Mouse (Mus musculus) liver, embryonic 11.5 days (tissue): ENCODE data around the gene Bche. TPM values are rescaled to one million over a fixed set of nuclear protein-coding genes. Genes with fewer than 3 reads are reported as not detected.

ENCODE experiments used
- ATAC-seq: fragments of 200-750 bp; cut with Nextera tagmentation; replicated peaks from 2 replicates; pipeline ENCODE4 v1.8.0; 2017; ENCODE audit warnings: moderate number of reproducible peaks, mild to moderate bottlenecking, moderate TSS enrichment, moderate library complexity; ENCODE audit not compliant: low FRiP score
- DNase-seq: peaks from one replicate; pipeline ENCODE4 v3.0.0-alpha.2; 2017; ENCODE audit warnings: low spot score
- H3K27ac ChIP-seq: fragments of 300-500 bp; sonication (generic); 2 replicates; pipeline ENCODE4 v1.5.1; 2014; ENCODE audit warnings: mild to moderate bottlenecking, low read depth, low read length, control low read depth
- H3K27me3 ChIP-seq: fragments of 300-500 bp; sonication (generic); replicated peaks from 2 replicates; pipeline ENCODE4 v1.6.1; 2014; ENCODE audit warnings: low read length, mixed read lengths; ENCODE audit not compliant: control insufficient read depth, insufficient read depth
- H3K36me3 ChIP-seq: fragments of 300-500 bp; sonication (generic); 2 replicates; pipeline ENCODE4 v1.6.1; 2014; ENCODE audit warnings: mild to moderate bottlenecking, low read length, moderate library complexity, mixed read lengths; ENCODE audit not compliant: control insufficient read depth, insufficient read depth
- H3K4me1 ChIP-seq: fragments of 300-500 bp; sonication (generic); replicated peaks from 2 replicates; pipeline ENCODE4 v1.6.1; 2014; ENCODE audit warnings: low read length, mixed read lengths; ENCODE audit not compliant: control insufficient read depth, insufficient read depth
- H3K4me2 ChIP-seq: fragments of 300-500 bp; sonication (generic); 2 replicates; pipeline ENCODE4 v1.6.1; 2014; ENCODE audit warnings: mild to moderate bottlenecking, control low read depth, moderate library complexity
- H3K4me3 ChIP-seq: fragments of 300-500 bp; sonication (generic); 2 replicates; pipeline ENCODE4 v1.5.1; 2014; ENCODE audit warnings: low read depth, low read length, control low read depth
- H3K9ac ChIP-seq: fragments of 300-500 bp; sonication (generic); 2 replicates; pipeline ENCODE4 v1.6.1; 2014; ENCODE audit warnings: low read depth, low read length, control low read depth
- H3K9me3 ChIP-seq: fragments of 300-500 bp; sonication (generic); 2 replicates; pipeline ENCODE4 v1.6.1; 2016; ENCODE audit warnings: low read length, inconsistent platforms, mixed read lengths; ENCODE audit not compliant: control insufficient read depth
- WGBS: fragments of 180-500 bp; shearing (Covaris S2); extraction: QIAGEN DNeasy Blood & Tissue Kit; methylation state at CpG from one replicate; pipeline ENCODE4 v1.1.7; 2014; 5-methylcytosine and 5-hydroxymethylcytosine counted together
- polyA plus RNA-seq: library from polyadenylated mRNA; unstranded; fragments of >200 nt; fragmentation: Nextera tagmentation; extraction: Ambion mirVana; gene quantifications from 2 replicates; pipeline ENCODE4 v1.2.1, GENCODE M21; 2014

The Bche gene
- polyA plus RNA-seq, 1 experiment from 2014 or later = 11.4 TPM

GRCm38 (mm10) chr3:73611421-73611820 is 96.8 kb downstream of the Bche start:
- H3K4me3 ChIP-seq = no peak overlapping the region
- no peaks in the 10 kb centered on the region for H3K4me1 ChIP-seq
- H3K9ac ChIP-seq = no peak overlapping the region
- no peaks in the 10 kb centered on the region for H3K36me3 ChIP-seq
- no peak overlapping the region for H3K4me2 ChIP-seq
- no peak for DNase-seq
- ATAC-seq = no peak
- H3K27ac ChIP-seq = no peak overlapping the region
- no peaks in the 10 kb centered on the region for H3K27me3 ChIP-seq
- H3K9me3 ChIP-seq = no peaks in the 10 kb centered on the region
- 84% methylated on average over 2 of the region's 2 CpGs for WGBS

- Histone ChIP-seq H3K9me3 (no peaks in the 10 kb centered on the region), H3K9ac (no peak overlapping the region), H3K36me3 (no peaks in the 10 kb centered on the region), H3K4me2 (no peak overlapping the region), H3K27ac (no peak overlapping the region), H3K4me3 (no peak overlapping the region), H3K27me3 (no peaks in the 10 kb centered on the region), H3K4me1 (no peaks in the 10 kb centered on the region)
- DNase-seq (no peak), ATAC-seq (no peak)
- WGBS = 64% methylated on average over 5 of the region's 5 CpGs
Measured at GRCm38 (mm10) chr3:73591757-73592533, 116.3 kb downstream of the Bche start.
